Mouse (Mus musculus): Measurements from ENCODE around the gene Trpm1. TPM values are rescaled to one million over a fixed set of nuclear protein-coding genes. Genes with fewer than 3 reads are reported as not detected.

The Trpm1 gene
- polyA plus RNA-seq, 1 experiment from 2014 or later, result 0.31 TPM

DNA sequence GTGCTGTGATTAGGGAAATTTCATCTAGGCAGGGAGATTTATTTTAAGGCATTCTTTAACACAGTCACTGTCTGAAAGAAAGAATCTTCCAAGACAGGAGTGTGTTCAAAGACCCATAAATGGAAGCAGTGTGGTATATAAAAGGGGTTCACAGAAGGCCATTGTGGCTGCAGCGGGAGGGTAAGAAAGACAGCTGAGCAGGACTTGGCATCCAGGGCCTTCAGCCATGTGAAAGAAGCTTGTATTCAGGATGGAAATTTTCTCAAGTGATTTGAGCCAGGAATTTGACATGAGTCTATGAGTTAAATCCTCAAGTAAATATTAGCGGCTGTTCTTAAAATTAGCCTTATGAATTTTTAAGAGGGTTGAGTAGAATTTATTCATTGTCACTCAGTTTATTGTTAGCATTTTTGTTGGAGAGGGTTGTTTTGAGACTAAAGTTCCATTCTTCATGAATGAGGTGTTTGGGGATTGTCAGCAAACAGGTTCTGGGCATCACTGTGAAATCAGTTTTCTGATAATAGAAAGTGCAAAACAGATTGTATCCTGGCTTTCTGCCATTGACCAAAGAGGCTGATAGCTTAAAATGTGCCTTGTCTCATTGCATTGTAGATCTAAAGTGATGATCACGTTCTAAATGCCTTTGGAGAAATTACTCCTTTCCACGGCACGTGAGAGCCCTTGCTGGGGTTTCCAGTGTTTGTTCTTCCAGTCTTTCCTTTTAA, 142.8 kb downstream of the Trpm1 start:
- no peak for ATAC-seq (replicated peaks; ENCODE audit: insufficient number of reproducible peaks, low FRiP score, low TSS enrichment)
- Histone ChIP-seq H3K9me3 (replicated peaks; ENCODE audit: control insufficient read depth, low read length) (no peaks in the 10 kb centered on the region), H3K27ac (ENCODE audit: low read depth, low read length) (no peak overlapping the region), H3K4me2 (no peak overlapping the region), H3K36me3 (ENCODE audit: control insufficient read depth, insufficient read depth, low read length) (no peaks in the 10 kb centered on the region; the same call in 1 of the 2 replicates), H3K4me3 (ENCODE audit: low read depth, low read length) (no peak overlapping the region), H3K27me3 (ENCODE audit: control insufficient read depth, insufficient read depth, low read length) (no peaks in the 10 kb centered on the region), H3K9ac (ENCODE audit: low read depth, low read length) (no peak overlapping the region), H3K4me1 (ENCODE audit: control insufficient read depth, insufficient read depth, low read length) (no peaks in the 10 kb centered on the region)
- WGBS (ENCODE audit: insufficient replicate concordance), result 76% methylated on average over 5 of the region's 5 CpGs

DNA sequence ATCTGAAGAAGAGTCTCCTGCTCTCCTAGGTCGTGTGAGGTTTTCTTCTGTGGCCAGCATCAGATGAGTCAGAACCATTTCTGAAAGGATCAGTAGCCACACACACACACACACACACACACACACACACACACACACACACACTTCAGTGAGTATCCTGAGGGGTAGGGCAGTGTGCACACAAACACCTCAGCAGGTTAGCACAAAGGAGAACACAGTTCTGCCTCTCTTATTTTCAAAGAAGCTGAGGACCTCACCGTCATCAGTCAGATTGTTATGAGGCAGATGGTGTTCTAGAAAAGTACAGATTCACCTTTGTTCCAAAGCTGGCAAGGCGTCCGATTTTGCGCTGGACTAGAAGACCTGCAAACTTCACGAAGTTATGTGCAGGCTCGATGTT, 156.6 kb downstream of the Trpm1 start:
- no peaks in the 10 kb centered on the region for H3K27me3 ChIP-seq (ENCODE audit: control insufficient read depth, insufficient read depth, low read length)
- no peak overlapping the region for H3K4me3 ChIP-seq (ENCODE audit: low read depth, low read length)
- no peaks in the 10 kb centered on the region for H3K9me3 ChIP-seq (replicated peaks; ENCODE audit: control insufficient read depth, low read length)
- ATAC-seq (replicated peaks; ENCODE audit: insufficient number of reproducible peaks, low FRiP score, low TSS enrichment), result no peak
- H3K9ac ChIP-seq (ENCODE audit: low read depth, low read length), result no peak overlapping the region
- H3K4me1 ChIP-seq (ENCODE audit: control insufficient read depth, insufficient read depth, low read length), result no peaks in the 10 kb centered on the region
- no peak overlapping the region for H3K27ac ChIP-seq (ENCODE audit: low read depth, low read length)
- peaks cover 3% of the 10 kb centered on the region for H3K36me3 ChIP-seq (ENCODE audit: control insufficient read depth, insufficient read depth, low read length)
- no peak overlapping the region for H3K4me2 ChIP-seq
- 87% methylated on average over 7 of the region's 7 CpGs for WGBS (ENCODE audit: insufficient replicate concordance)

- no peak overlapping the region for H3K4me2 ChIP-seq
- WGBS (ENCODE audit: insufficient replicate concordance), result 71% methylated on average over 2 of the region's 2 CpGs
- no peaks in the 10 kb centered on the region for H3K27me3 ChIP-seq (ENCODE audit: control insufficient read depth, insufficient read depth, low read length)
- H3K9me3 ChIP-seq (replicated peaks; ENCODE audit: control insufficient read depth, low read length), result no peaks in the 10 kb centered on the region
- H3K27ac ChIP-seq (ENCODE audit: low read depth, low read length), result no peak overlapping the region
- H3K9ac ChIP-seq (ENCODE audit: low read depth, low read length), result no peak overlapping the region
- no peak for ATAC-seq (replicated peaks; ENCODE audit: insufficient number of reproducible peaks, low FRiP score, low TSS enrichment)
- no peaks in the 10 kb centered on the region for H3K4me1 ChIP-seq (ENCODE audit: control insufficient read depth, insufficient read depth, low read length)
- peaks cover 3% of the 10 kb centered on the region for H3K36me3 ChIP-seq (ENCODE audit: control insufficient read depth, insufficient read depth, low read length)
- no peak overlapping the region for H3K4me3 ChIP-seq (ENCODE audit: low read depth, low read length)
Measured at GRCm38 (mm10) chr7:64310756-64311155, 157.1 kb downstream of the Trpm1 start.

DNA sequence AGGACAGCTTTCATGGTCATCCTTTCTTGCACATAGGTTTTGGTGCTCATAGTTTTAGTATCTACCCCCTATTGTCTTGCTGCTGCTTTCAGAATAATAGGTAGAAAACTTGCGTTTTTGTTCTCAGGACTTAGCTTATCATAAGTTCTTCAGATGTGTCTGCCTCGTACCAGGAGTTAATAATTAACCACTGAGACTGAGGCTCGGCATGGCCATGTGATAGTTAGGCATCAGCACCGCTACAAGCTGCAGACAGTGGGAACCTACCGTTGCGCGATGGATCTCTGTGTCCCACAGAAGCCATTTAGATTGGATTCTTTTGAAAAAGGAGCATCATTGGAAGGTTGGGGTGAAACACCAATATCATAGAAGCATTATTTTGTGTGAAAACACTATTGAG, 159.2 kb downstream of the Trpm1 start:
- WGBS (ENCODE audit: insufficient replicate concordance), result 89% methylated on average over 7 of the region's 7 CpGs

More for the DNA sequence above, 159.2 kb downstream of the Trpm1 start:
- Histone ChIP-seq H3K4me1 (ENCODE audit: control insufficient read depth, insufficient read depth, low read length) (no peaks in the 10 kb centered on the region), H3K4me2 (no peak overlapping the region), H3K4me3 (ENCODE audit: low read depth, low read length) (no peak overlapping the region), H3K36me3 (ENCODE audit: control insufficient read depth, insufficient read depth, low read length) (peaks cover 3% of the 10 kb centered on the region), H3K27ac (ENCODE audit: low read depth, low read length) (no peak overlapping the region), H3K9me3 (replicated peaks; ENCODE audit: control insufficient read depth, low read length) (no peaks in the 10 kb centered on the region), H3K9ac (ENCODE audit: low read depth, low read length) (no peak overlapping the region), H3K27me3 (ENCODE audit: control insufficient read depth, insufficient read depth, low read length) (no peaks in the 10 kb centered on the region)
- no peak for ATAC-seq (replicated peaks; ENCODE audit: insufficient number of reproducible peaks, low FRiP score, low TSS enrichment)

MicroRNA genes within 50 kb of the gene (microRNA counts, 519-probe panel; counts per million panel counts)
- 32.2 counts per million for microRNA mmu-miR-211

Small RNAs within 50 kb of the gene (microRNA-seq; reads per million reads assigned to microRNA genes)
- gene Mir211 (ENCODE audit: borderline number of aligned reads), result 4.1 reads per million, percentile 35 among the genes with 10 or more reads in this experiment
- not detected for gene Mir6416 (ENCODE audit: borderline number of aligned reads)

Other genes starting within 250 kb of the Trpm1 start
- gene E030018B13Rik, start 237.0 kb upstream of the Trpm1 start, polyA plus RNA-seq (2014; fragmentation: Nextera tagmentation; extraction: Ambion mirVana), result not detected in 2 replicates
- gene Klf13, start 214.9 kb upstream of the Trpm1 start, polyA plus RNA-seq (2014; fragmentation: Nextera tagmentation; extraction: Ambion mirVana), result 16.3 and 18.8 TPM in 2 replicates
- 7.1 and 7.2 TPM in 2 replicates for gene Mtmr10, start 133.8 kb downstream of the Trpm1 start, polyA plus RNA-seq (2014; fragmentation: Nextera tagmentation; extraction: Ambion mirVana)
- 4.1 and 6.0 TPM in 2 replicates for gene Fan1, start 220.3 kb downstream of the Trpm1 start, polyA plus RNA-seq (2014; fragmentation: Nextera tagmentation; extraction: Ambion mirVana)
- gene Mphosph10, start 238.4 kb downstream of the Trpm1 start, polyA plus RNA-seq (2014; fragmentation: Nextera tagmentation; extraction: Ambion mirVana), result 31.2 and 33.0 TPM in 2 replicates
- gene Mcee, start 238.8 kb downstream of the Trpm1 start, polyA plus RNA-seq (2014; fragmentation: Nextera tagmentation; extraction: Ambion mirVana), result 89.5 and 91.5 TPM in 2 replicates

All from heart, embryonic 11.5 days (tissue).